Mouse (Mus musculus) liver, embryonic 13.5 days (tissue): ENCODE measurements around the gene Glyat. TPM values are rescaled to one million over a fixed set of nuclear protein-coding genes. Genes with fewer than 3 reads are reported as not detected.
"Not testable (repeated sequence)": the region's sequence is repeated elsewhere in the genome, so short reads cannot be mapped to it uniquely, and the experiment has no call there.

Experiments
- ATAC-seq: fragments of 200-750 bp; cut with Nextera tagmentation; 2 replicates; pipeline ENCODE4 v1.8.0; 2017; ENCODE audit warnings: low read depth, mild to moderate bottlenecking, moderate number of reproducible peaks, moderate library complexity
- DNase-seq: peaks from one replicate; pipeline ENCODE4 v3.0.0; 2022
- H3K27ac ChIP-seq: fragments of 300-500 bp; sonication (generic); 2 replicates; pipeline ENCODE4 v1.5.1; 2015; ENCODE audit warnings: moderate library complexity, mild to moderate bottlenecking, inconsistent platforms
- H3K27me3 ChIP-seq: fragments of 300-500 bp; sonication (generic); 2 replicates; pipeline ENCODE4 v1.6.1; 2015; ENCODE audit warnings: mild to moderate bottlenecking, inconsistent platforms
- H3K36me3 ChIP-seq: fragments of 300-500 bp; sonication (generic); 2 replicates; pipeline ENCODE4 v1.6.1; 2015; ENCODE audit warnings: mild to moderate bottlenecking, inconsistent platforms
- H3K4me1 ChIP-seq: fragments of 300-500 bp; sonication (generic); replicated peaks from 2 replicates; pipeline ENCODE4 v1.6.1; 2015; ENCODE audit warnings: inconsistent platforms
- H3K4me2 ChIP-seq: fragments of 300-500 bp; sonication (generic); 2 replicates; pipeline ENCODE4 v1.6.1; 2015; ENCODE audit warnings: inconsistent platforms, mild to moderate bottlenecking, moderate library complexity
- H3K4me3 ChIP-seq: fragments of 300-500 bp; sonication (generic); replicated peaks from 2 replicates; pipeline ENCODE4 v1.5.1; 2015; ENCODE audit warnings: mild to moderate bottlenecking, inconsistent platforms
- H3K9ac ChIP-seq: fragments of 300-500 bp; sonication (generic); 2 replicates; pipeline ENCODE4 v1.6.1; 2015; ENCODE audit warnings: mild to moderate bottlenecking, inconsistent platforms
- H3K9me3 ChIP-seq: fragments of 300-500 bp; sonication (generic); replicated peaks from 2 replicates; pipeline ENCODE4 v1.6.1; 2016; ENCODE audit warnings: inconsistent platforms
- WGBS: fragments of 180-500 bp; shearing (Covaris S2); methylation state at CpG from one replicate; pipeline ENCODE4 v1.1.7; 2015; ENCODE audit not compliant: insufficient replicate concordance; 5-methylcytosine and 5-hydroxymethylcytosine counted together
- polyA plus RNA-seq: library from polyadenylated mRNA; unstranded; fragments of >200 nt; fragmentation: Nextera tagmentation; extraction: Ambion mirVana; gene quantifications from 2 replicates; pipeline ENCODE4 v1.2.1, GENCODE M21; 2015

The Glyat gene
- polyA plus RNA-seq, 1 experiment from 2014 or later: 0.16 TPM

DNA sequence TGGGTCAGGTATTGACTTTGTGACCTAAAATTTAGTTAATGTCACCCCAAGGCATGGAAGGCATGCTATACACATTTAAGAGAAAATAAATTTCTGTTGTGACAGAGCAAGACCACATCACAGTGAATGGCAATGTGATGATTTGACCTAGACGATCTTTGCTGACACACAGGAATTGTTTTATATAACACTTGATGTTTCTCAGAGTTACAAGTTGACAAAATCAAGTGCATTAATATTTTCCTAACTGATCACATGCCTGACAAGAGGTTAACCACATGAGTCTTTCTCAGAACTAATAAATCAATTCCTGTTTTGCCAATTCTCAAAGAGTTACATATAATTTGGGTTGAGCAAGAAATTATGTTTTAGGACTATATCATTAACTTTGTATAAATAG, 19.5 kb upstream of the Glyat start:
- ATAC-seq (no peak), DNase-seq (no peak)
- Histone ChIP-seq H3K4me3 (no peak overlapping the region), H3K9ac (no peak overlapping the region), H3K9me3 (no peaks in the 10 kb centered on the region), H3K4me1 (no peaks in the 10 kb centered on the region), H3K27ac (no peak overlapping the region), H3K27me3 (no peaks in the 10 kb centered on the region), H3K36me3 (no peaks in the 10 kb centered on the region), H3K4me2 (no peak overlapping the region)
- WGBS: 46% methylated on average over 1 of the region's 1 CpGs

DNA sequence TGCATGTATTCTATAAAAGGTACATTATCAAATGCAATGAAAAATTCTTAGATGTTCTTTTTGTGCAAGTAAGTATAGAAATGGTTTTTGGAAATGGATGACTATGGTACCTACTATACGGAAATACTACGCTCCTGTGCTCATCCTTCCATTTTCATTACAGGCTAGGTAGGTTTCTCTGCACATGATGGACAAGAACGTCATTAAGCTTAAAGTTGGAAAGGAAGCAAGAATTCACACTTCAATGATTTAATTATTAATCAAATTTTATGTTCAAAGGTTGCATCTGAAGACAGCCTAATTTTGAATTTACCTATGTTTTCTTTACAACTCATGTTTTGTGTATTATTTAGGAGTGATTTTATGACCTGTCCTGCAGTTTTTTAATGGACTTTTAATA, 1.2 kb downstream of the Glyat start:
- no peaks in the 10 kb centered on the region for H3K4me1 ChIP-seq
- no peak overlapping the region for H3K9ac ChIP-seq
- H3K27ac ChIP-seq: no peak overlapping the region
- no peaks in the 10 kb centered on the region for H3K36me3 ChIP-seq
- no peak overlapping the region for H3K4me3 ChIP-seq
- H3K27me3 ChIP-seq: no peaks in the 10 kb centered on the region
- H3K9me3 ChIP-seq: no peaks in the 10 kb centered on the region
- H3K4me2 ChIP-seq: no peak overlapping the region
- ATAC-seq (no peak), DNase-seq (no peak)
- WGBS: 67% methylated on average over 3 of the region's 3 CpGs

DNA sequence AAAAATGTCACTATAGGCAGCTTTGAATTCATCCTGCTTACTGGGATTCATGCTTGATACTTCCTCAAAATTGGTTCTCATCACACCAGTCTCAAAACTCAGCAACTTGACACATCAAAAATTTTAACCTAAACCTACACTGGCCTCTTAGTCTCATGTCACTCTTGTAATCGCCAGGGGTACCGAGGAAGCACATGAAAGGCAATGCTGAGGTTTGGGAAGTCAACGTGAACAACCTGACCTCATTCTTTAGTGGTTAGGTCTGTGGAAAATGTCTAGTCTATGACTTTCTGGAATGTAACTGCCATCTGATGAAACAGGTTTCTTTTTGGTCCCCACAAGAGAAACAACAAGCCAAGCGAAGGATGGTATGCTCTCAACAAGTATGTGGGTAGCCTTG, 1.9 kb downstream of the Glyat start:
- Histone ChIP-seq H3K9ac (no peak overlapping the region), H3K4me1 (no peaks in the 10 kb centered on the region), H3K27me3 (no peaks in the 10 kb centered on the region), H3K4me3 (no peak overlapping the region), H3K9me3 (no peaks in the 10 kb centered on the region), H3K36me3 (no peaks in the 10 kb centered on the region), H3K27ac (no peak overlapping the region), H3K4me2 (no peak overlapping the region)
- WGBS: 69% methylated on average over 4 of the region's 4 CpGs
- ATAC-seq (no peak), DNase-seq (no peak)

DNA sequence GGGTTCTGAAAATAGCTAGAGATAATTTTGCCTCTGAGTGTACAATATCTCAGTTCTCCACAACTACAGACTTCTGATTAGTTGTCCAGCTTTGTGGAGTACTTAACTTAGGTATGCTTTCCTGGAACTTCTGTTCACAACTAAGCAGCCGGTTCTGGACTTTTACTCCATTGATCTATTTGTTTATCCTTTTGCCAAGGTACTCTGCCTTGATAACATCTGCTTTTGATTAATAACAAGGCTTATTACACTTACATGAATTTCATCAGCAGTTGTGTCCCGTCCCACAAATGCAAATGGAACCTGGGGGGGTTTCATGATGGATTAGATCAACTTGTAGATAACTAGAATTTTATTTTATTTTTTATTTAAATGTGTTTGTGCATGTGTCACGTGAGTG, 3.8 kb downstream of the Glyat start:
- H3K27me3 ChIP-seq: no peaks in the 10 kb centered on the region
- H3K9me3 ChIP-seq: no peaks in the 10 kb centered on the region
- H3K9ac ChIP-seq: no peak overlapping the region
- 42% methylated on average over 3 of the region's 3 CpGs for WGBS
- H3K4me1 ChIP-seq: no peaks in the 10 kb centered on the region
- DNase-seq (no peak), ATAC-seq (no peak)
- H3K4me2 ChIP-seq: no peak overlapping the region
- no peaks in the 10 kb centered on the region for H3K36me3 ChIP-seq
- no peak overlapping the region for H3K27ac ChIP-seq
- no peak overlapping the region for H3K4me3 ChIP-seq

DNA sequence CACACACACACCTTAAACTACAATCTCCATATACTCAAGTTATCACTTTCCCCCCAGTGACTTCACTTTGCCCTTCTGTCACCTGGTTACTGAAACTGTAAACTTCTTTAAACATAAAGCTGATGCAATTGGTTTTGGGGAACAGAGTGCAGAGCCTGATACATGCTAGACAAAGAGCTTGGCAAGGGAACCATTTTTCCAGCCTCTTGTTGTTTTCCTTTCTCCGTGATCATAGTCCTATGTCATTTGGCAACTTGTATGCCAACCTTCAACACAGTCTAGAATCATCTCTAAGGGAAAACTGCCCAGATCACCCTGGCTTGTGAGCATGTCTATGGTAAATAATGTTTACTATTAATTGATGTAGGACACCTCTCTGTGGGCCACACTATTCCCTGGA, 4.9 kb downstream of the Glyat start:
- Histone ChIP-seq H3K9ac (no peak overlapping the region), H3K27ac (no peak overlapping the region), H3K9me3 (no peaks in the 10 kb centered on the region), H3K36me3 (no peaks in the 10 kb centered on the region), H3K4me3 (no peak overlapping the region), H3K4me1 (no peaks in the 10 kb centered on the region), H3K27me3 (no peaks in the 10 kb centered on the region), H3K4me2 (no peak overlapping the region)
- WGBS: 53% methylated on average over 1 of the region's 1 CpGs
- ATAC-seq (no peak), DNase-seq (no peak)

DNA sequence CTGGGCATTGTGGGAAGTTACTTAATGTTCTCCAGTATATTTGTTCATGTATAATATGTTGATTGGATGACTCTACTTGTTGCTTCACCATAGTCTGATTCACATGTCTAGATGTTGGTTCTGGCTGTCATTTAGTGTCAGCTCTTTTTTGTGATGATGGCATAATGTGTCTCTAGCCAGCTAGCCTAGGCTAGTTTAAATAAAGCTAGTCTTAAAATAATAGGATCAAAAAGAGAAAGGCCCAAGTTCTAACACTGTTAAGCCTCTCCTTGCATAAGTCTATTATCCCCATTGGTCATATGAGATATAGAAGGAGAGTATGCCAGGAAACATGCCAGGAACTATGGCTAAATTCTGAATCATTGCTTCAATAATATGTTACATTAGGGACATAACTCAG, 16.4 kb downstream of the Glyat start:
- Histone ChIP-seq H3K36me3 (no peaks in the 10 kb centered on the region), H3K9ac (no peak overlapping the region), H3K27me3 (no peaks in the 10 kb centered on the region), H3K9me3 (no peaks in the 10 kb centered on the region), H3K27ac (no peak overlapping the region), H3K4me1 (no peaks in the 10 kb centered on the region), H3K4me2 (no peak overlapping the region), H3K4me3 (no peak overlapping the region)
- ATAC-seq: no peak
- no peak for DNase-seq

DNA sequence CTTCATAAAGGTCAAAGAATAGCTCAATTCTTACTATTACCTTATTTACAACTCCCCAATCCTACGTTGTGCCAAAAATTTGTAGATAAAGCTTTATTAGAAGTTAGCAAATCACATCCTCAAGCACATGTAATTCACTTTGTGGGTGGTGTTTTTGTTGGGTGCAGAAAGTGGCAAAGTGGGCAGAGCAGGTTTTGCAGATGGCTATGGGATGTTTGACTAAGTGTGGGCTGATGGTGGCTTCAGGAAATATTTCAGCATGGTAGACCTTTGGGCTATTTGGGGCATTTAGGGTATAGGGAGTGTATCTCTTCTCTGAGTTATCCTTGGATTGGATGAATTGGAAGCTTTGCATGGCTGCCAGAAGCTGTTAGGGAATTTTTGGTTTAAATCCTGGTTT, 33.0 kb downstream of the Glyat start:
- H3K27me3 ChIP-seq: no peaks in the 10 kb centered on the region
- WGBS: 35% methylated on average over 1 of the region's 1 CpGs
- no peak overlapping the region for H3K4me3 ChIP-seq
- DNase-seq (no peak), ATAC-seq (no peak)
- no peaks in the 10 kb centered on the region for H3K36me3 ChIP-seq
- no peak overlapping the region for H3K9ac ChIP-seq
- H3K4me1 ChIP-seq: no peaks in the 10 kb centered on the region
- no peak overlapping the region for H3K27ac ChIP-seq
- peaks cover 3% of the 10 kb centered on the region; the same call in 1 of the 2 replicates for H3K9me3 ChIP-seq
- no peak overlapping the region for H3K4me2 ChIP-seq

DNA sequence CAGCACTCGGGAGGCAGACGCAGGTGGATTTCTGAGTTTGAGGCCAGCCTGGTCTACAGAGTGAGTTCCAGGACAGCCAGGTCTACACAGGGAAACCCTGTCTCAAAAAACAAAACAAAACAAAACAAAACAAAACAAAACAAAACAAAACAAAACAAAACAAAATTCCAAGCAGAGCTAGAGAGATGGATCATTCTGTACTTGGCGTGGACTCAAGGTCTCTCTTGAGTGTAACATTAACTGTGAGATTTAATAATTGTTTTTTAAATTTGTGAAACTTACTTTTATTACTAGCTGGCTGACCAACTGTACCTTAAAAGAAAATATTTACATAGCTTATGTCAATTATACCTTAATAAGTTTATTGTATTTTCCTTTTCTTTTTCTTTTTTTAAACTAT, 35.5 kb downstream of the Glyat start:
- H3K36me3 ChIP-seq, ATAC-seq, H3K9ac ChIP-seq, H3K4me3 ChIP-seq, H3K4me2 ChIP-seq, H3K27ac ChIP-seq, H3K4me1 ChIP-seq, H3K27me3 ChIP-seq, H3K9me3 ChIP-seq, DNase-seq: not testable (repeated sequence)
- 76% methylated on average over 3 of the region's 3 CpGs for WGBS

DNA sequence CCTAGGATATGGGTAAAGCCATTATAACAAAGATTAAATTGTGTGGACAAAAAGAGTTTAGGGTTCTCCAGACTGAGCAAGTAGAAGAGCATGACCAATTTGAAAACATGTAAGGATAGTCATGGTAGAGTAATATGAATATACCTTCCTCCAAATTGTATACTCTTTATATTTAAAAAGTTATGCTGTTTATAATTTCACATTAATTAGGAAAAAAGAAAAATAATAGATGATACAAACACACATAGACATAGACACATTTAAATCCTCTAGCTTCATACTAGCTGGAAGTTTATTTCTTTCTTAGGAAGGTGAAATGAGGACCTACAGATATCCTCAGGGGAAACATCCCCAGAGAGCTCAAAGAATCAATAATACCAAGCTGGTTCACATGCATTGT, 37.0 kb downstream of the Glyat start, which contains the start of gene Olfr1442:
Gene Olfr1442 (plus strand): TSS at position 301 of the 400 bp plus-strand sequence.
- no peaks in the 10 kb centered on the region for H3K9me3 ChIP-seq
- H3K4me2 ChIP-seq: no peak within 1 kb of the TSS
- H3K4me1 ChIP-seq: no peaks in the 10 kb centered on the region
- no peak for ATAC-seq
- no peak within 1 kb of the TSS for H3K4me3 ChIP-seq
- no peak within 1 kb of the TSS for H3K9ac ChIP-seq
- H3K36me3 ChIP-seq: no peaks in the 10 kb centered on the region
- H3K27me3 ChIP-seq: no peaks in the 10 kb centered on the region
- DNase-seq: no peak
- no peak within 1 kb of the TSS for H3K27ac ChIP-seq

DNA sequence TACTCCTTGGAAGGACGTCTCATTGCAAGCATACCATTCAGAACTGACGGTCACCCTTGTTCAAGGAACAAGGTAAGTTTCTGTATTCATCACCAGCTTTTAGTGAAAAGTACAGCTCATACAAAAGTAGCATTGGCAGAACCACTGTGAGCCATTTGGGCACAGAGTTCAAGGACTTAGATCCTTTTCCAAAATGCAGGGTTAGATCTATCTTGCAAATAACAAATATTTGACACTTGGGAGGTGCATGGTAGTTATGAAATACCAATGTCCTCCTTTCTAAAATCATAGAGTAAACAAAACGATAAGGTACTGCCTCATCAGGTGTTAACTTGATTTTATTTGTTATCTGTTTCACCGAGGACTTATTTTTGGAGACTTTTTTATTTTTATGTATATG, 37.9 kb downstream of the Glyat start:
- Histone ChIP-seq H3K36me3 (no peaks in the 10 kb centered on the region), H3K4me1 (no peaks in the 10 kb centered on the region), H3K4me3 (no peak overlapping the region), H3K9me3 (no peaks in the 10 kb centered on the region), H3K27me3 (no peaks in the 10 kb centered on the region), H3K27ac (no peak overlapping the region), H3K9ac (no peak overlapping the region), H3K4me2 (no peak overlapping the region)
- ATAC-seq (no peak), DNase-seq (no peak)
- WGBS: 60% methylated on average over 4 of the region's 4 CpGs

DNA sequence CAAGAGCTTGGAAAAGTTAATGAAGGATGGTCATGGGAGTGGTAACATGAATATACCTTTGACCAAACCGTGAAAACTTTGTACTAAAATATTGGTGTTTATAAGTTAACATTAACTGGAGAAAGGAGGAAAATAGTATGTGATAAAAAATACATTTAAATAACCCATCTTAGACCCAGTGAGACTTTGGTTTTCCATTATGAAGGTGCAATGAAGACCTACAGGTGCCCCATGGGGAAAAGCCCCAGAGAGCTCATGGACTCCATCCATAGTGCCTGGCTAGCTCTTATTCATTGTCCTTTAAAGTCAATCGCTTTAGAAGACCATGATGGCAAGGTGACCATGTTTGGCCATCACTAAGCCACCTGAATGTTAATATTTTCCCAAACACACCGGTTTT, 44.7 kb downstream of the Glyat start, which contains the start of gene Olfr1443:
Gene Olfr1443 (plus strand): TSS at position 301 of the 400 bp plus-strand sequence.
- Histone ChIP-seq H3K9ac (no peak within 1 kb of the TSS), H3K36me3 (no peaks in the 10 kb centered on the region), H3K4me3 (no peak within 1 kb of the TSS), H3K27ac (no peak within 1 kb of the TSS), H3K27me3 (no peaks in the 10 kb centered on the region), H3K4me1 (no peaks in the 10 kb centered on the region), H3K9me3 (no peaks in the 10 kb centered on the region), H3K4me2 (no peak within 1 kb of the TSS)
- 34% methylated on average over 3 of the region's 3 CpGs for WGBS
- no peak for DNase-seq
- ATAC-seq: no peak

DNA sequence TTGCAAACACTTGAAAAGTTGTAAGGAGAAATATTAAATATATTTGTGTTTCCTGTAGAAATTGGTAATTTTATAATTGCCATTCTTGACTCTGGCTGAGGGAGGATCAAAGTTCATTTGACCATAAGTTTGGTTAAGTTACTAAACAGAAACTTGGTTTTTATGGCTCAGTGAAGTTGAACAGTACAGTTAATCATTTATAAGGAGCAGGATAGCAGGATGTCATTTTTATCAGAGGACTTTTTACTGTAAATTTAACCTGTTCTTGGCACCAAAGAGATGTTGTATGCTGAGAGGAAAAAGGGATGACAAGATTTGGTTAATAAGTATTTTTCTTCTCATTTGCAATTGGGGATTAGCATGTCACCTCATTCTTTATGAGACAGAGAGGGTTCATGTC, 51.5 kb downstream of the Glyat start:
- H3K36me3 ChIP-seq: no peaks in the 10 kb centered on the region
- no peaks in the 10 kb centered on the region for H3K27me3 ChIP-seq
- H3K27ac ChIP-seq: no peak overlapping the region
- no peak overlapping the region for H3K4me2 ChIP-seq
- DNase-seq (no peak), ATAC-seq (no peak)
- H3K9me3 ChIP-seq: no peaks in the 10 kb centered on the region
- H3K9ac ChIP-seq: no peak overlapping the region
- H3K4me1 ChIP-seq: no peaks in the 10 kb centered on the region
- no peak overlapping the region for H3K4me3 ChIP-seq

DNA sequence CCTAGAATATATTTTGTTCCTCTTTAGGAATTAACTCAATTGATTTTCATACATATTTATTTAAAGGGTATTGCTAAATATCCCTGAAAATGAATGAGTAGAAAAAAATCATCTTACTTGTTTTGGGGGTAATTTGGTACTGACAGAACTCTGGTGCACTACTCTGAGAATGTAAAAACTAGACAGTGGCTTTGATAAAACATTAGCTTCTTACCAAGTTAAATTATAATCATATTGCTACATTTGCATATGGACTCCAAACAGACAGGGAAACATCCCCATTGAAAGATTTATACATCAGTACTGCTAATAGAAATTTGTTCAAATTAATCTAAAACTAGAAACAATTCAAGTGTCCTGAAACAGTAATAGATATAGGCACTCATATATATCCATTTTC, 52.1 kb downstream of the Glyat start:
- Histone ChIP-seq H3K9me3 (no peaks in the 10 kb centered on the region), H3K27me3 (no peaks in the 10 kb centered on the region), H3K36me3 (no peaks in the 10 kb centered on the region), H3K27ac (no peak overlapping the region), H3K9ac (no peak overlapping the region), H3K4me2 (no peak overlapping the region), H3K4me3 (no peak overlapping the region), H3K4me1 (no peaks in the 10 kb centered on the region)
- DNase-seq (no peak), ATAC-seq (no peak)
